Mouse (Mus musculus) MEL (cell line): ENCODE measurements around the gene Strip1. TPM values are rescaled to one million over a fixed set of nuclear protein-coding genes. Genes with fewer than 3 reads are reported as not detected.

Source experiments
- DNase-seq: peaks from one replicate; pipeline ENCODE4 v3.0.0; 2011; ENCODE audit warnings: low read depth, low spot score
- H3K27ac ChIP-seq: 2 replicates; pipeline ENCODE4 v1.5.1; 2012; ENCODE audit warnings: low read depth, mild to moderate bottlenecking, control low read depth, low read length, moderate library complexity; ENCODE audit not compliant: control insufficient read depth
- H3K27me3 ChIP-seq, 2 experiments: fragments of 150-350 bp in 1 of 2; sonication (generic) in 1 of 2; 2 replicates each; pipeline ENCODE4 v1.6.1; 2012; ENCODE audit warnings: low read length in 2 of 2, mild to moderate bottlenecking in 2 of 2, improper control_type of control experiment in 1 of 2, moderate library complexity in 1 of 2; ENCODE audit not compliant: insufficient read depth in 2 of 2, control insufficient read depth in 1 of 2
- H3K36me3 ChIP-seq, 2 experiments: 2 replicates each; pipeline ENCODE4 v1.6.1; 2012 to 2014; ENCODE audit warnings: low read length in 2 of 2, improper control_type of control experiment in 1 of 2, inconsistent platforms in 1 of 2, mild to moderate bottlenecking in 1 of 2; ENCODE audit not compliant: insufficient read depth in 2 of 2, control insufficient read depth in 1 of 2
- H3K4me1 ChIP-seq, 2 experiments: fragments of 150-350 bp in 1 of 2; sonication (generic) in 1 of 2; 2 replicates each; pipeline ENCODE4 v1.6.1; 2012; ENCODE audit warnings: low read length in 2 of 2, improper control_type of control experiment in 1 of 2, mild to moderate bottlenecking in 1 of 2; ENCODE audit not compliant: insufficient read depth in 2 of 2, control insufficient read depth in 1 of 2
- H3K4me3 ChIP-seq, 2 experiments: fragments of 150-350 bp in 1 of 2; sonication (generic) in 1 of 2; 2 replicates each; pipeline ENCODE4 v1.5.1; 2012; ENCODE audit warnings: low read depth in 2 of 2, low read length in 2 of 2, mild to moderate bottlenecking in 2 of 2, moderate library complexity in 2 of 2, control low read depth in 1 of 2, improper control_type of control experiment in 1 of 2; ENCODE audit not compliant: control insufficient read depth in 1 of 2, insufficient read depth in 1 of 2
- H3K79me2 ChIP-seq: 2 replicates; pipeline ENCODE4 v1.6.1; 2012; ENCODE audit warnings: mild to moderate bottlenecking, low read length, moderate library complexity; ENCODE audit not compliant: control insufficient read depth, poor library complexity, insufficient read depth
- H3K9ac ChIP-seq: 2 replicates; pipeline ENCODE4 v1.6.1; 2012; ENCODE audit warnings: low read depth, mild to moderate bottlenecking, control low read depth, low read length, moderate library complexity; ENCODE audit not compliant: control insufficient read depth, poor library complexity, severe bottlenecking
- H3K9me3 ChIP-seq: fragments of 150-350 bp; sonication (generic); replicated peaks from 2 replicates; pipeline ENCODE4 v1.6.1; 2012; ENCODE audit warnings: mild to moderate bottlenecking, low read length, improper control_type of control experiment, moderate library complexity; ENCODE audit not compliant: insufficient read depth
- CHD2 ChIP-seq: IDR thresholded peaks from 2 replicates; pipeline ENCODE4 v1.6.1; 2011; ENCODE audit warnings: low read length, improper control_type of control experiment
- CTCF ChIP-seq, 3 experiments: IDR thresholded peaks in 2 of 3; conservative IDR thresholded peaks in 1 of 3; 2 replicates each; pipeline ENCODE4 v1.5.1; 2011 to 2012; ENCODE audit warnings: low read length in 3 of 3, low read depth in 2 of 3, mild to moderate bottlenecking in 2 of 3, improper control_type of control experiment in 1 of 3, inconsistent platforms in 1 of 3, mixed read lengths in 1 of 3, moderate library complexity in 1 of 3; ENCODE audit not compliant: control insufficient read depth in 1 of 3, insufficient read depth in 1 of 3, poor library complexity in 1 of 3, severe bottlenecking in 1 of 3
- E2F4 ChIP-seq: IDR thresholded peaks from 2 replicates; pipeline ENCODE4 v1.6.1; 2011; ENCODE audit warnings: low read depth, low read length, improper control_type of control experiment, borderline replicate concordance
- EP300 ChIP-seq, 2 experiments: IDR thresholded peaks; 2 replicates each; pipeline ENCODE4 v1.6.1; 2011; ENCODE audit warnings: improper control_type of control experiment in 2 of 2, low read length in 2 of 2, low read depth in 1 of 2, mild to moderate bottlenecking in 1 of 2
- ETS1 ChIP-seq: IDR thresholded peaks from 2 replicates; pipeline ENCODE4 v1.6.1; 2012; ENCODE audit warnings: low read depth, mild to moderate bottlenecking, inconsistent platforms, low read length, improper control_type of control experiment, moderate library complexity
- HCFC1 ChIP-seq: IDR thresholded peaks from 2 replicates; pipeline ENCODE4 v1.6.1; 2012; ENCODE audit warnings: low read depth, mild to moderate bottlenecking, inconsistent platforms, low read length, improper control_type of control experiment, moderate library complexity
- JUND ChIP-seq: IDR thresholded peaks from 2 replicates; pipeline ENCODE4 v1.6.1; 2011; ENCODE audit warnings: low read depth, mild to moderate bottlenecking, improper control_type of control experiment, low read length
- KAT2A ChIP-seq: conservative IDR thresholded peaks from 2 replicates; pipeline ENCODE4 v1.6.1; 2012; ENCODE audit warnings: low read depth, low read length, improper control_type of control experiment, inconsistent platforms
- MAFK ChIP-seq: IDR thresholded peaks from 2 replicates; pipeline ENCODE4 v1.6.1; 2011; ENCODE audit warnings: low read depth, mild to moderate bottlenecking, low read length, improper control_type of control experiment, borderline replicate concordance
- MAZ ChIP-seq: IDR thresholded peaks from 2 replicates; pipeline ENCODE4 v1.6.1; 2012; ENCODE audit warnings: low read depth, mild to moderate bottlenecking, inconsistent platforms, low read length, improper control_type of control experiment
- MEF2A ChIP-seq: IDR thresholded peaks from 2 replicates; pipeline ENCODE4 v1.6.1; 2014; ENCODE audit warnings: low read depth, mild to moderate bottlenecking, inconsistent platforms, low read length, improper control_type of control experiment; ENCODE audit not compliant: poor library complexity, insufficient replicate concordance, severe bottlenecking; ENCODE audit errors: extremely low read depth
- MYB ChIP-seq: IDR thresholded peaks from 2 replicates; pipeline ENCODE4 v1.6.1; 2011; ENCODE audit warnings: mild to moderate bottlenecking, low read depth, low read length, improper control_type of control experiment
- MYC ChIP-seq: IDR thresholded peaks from 2 replicates; pipeline ENCODE4 v1.6.1; 2011; ENCODE audit warnings: low read depth, mild to moderate bottlenecking, low read length, improper control_type of control experiment, moderate library complexity
- NRF1 ChIP-seq: IDR thresholded peaks from 2 replicates; pipeline ENCODE4 v1.6.1; 2014; ENCODE audit warnings: low read depth, mild to moderate bottlenecking, inconsistent platforms, low read length, improper control_type of control experiment, moderate library complexity; ENCODE audit not compliant: poor library complexity, insufficient read depth, severe bottlenecking
- POLR2AphosphoS2 ChIP-seq: IDR thresholded peaks from 2 replicates; pipeline ENCODE4 v1.6.1; 2011; ENCODE audit warnings: low read length, improper control_type of control experiment
- RAD21 ChIP-seq: IDR thresholded peaks from 2 replicates; pipeline ENCODE4 v1.6.1; 2011; ENCODE audit warnings: mild to moderate bottlenecking, low read depth, low read length, improper control_type of control experiment
- TBP ChIP-seq: IDR thresholded peaks from 2 replicates; pipeline ENCODE4 v1.8.0; 2011; ENCODE audit warnings: low read depth, low read length, improper control_type of control experiment
- UBTF ChIP-seq: IDR thresholded peaks from 2 replicates; pipeline ENCODE4 v1.6.1; 2012; ENCODE audit warnings: low read depth, mild to moderate bottlenecking, inconsistent platforms, low read length, improper control_type of control experiment, moderate library complexity, borderline replicate concordance; ENCODE audit not compliant: insufficient read depth
- USF1 ChIP-seq: IDR thresholded peaks from 2 replicates; pipeline ENCODE4 v1.6.1; 2014; ENCODE audit warnings: low read depth, mild to moderate bottlenecking, inconsistent platforms, low read length, improper control_type of control experiment, moderate library complexity
- USF2 ChIP-seq, 2 experiments: IDR thresholded peaks; 2 replicates each; pipeline ENCODE4 v1.6.1; 2011 to 2012; ENCODE audit warnings: improper control_type of control experiment in 2 of 2, low read length in 2 of 2, borderline replicate concordance in 1 of 2, inconsistent platforms in 1 of 2, low read depth in 1 of 2, mild to moderate bottlenecking in 1 of 2; ENCODE audit not compliant: insufficient read depth in 1 of 2
- ZMIZ1 ChIP-seq: IDR thresholded peaks from 2 replicates; pipeline ENCODE4 v1.6.1; 2012; ENCODE audit warnings: low read depth, mild to moderate bottlenecking, inconsistent platforms, low read length, improper control_type of control experiment, moderate library complexity
- polyA plus RNA-seq, 2 experiments: library from polyadenylated mRNA; stranded (reverse) in 1 of 2; unstranded in 1 of 2; fragments of >175 nt in 1 of 2; fragments of >200 nt in 1 of 2; gene quantifications; 2 replicates each; pipeline versions ENCODE4 v1.2.1 to v1.2.4; 2012; ENCODE audit warnings: low replicate concordance in 2 of 2, low read depth in 1 of 2; ENCODE audit not compliant: insufficient read length in 2 of 2, insufficient read depth in 1 of 2, missing spikeins in 1 of 2
- total RNA-seq: library from RNA; depleted of rRNA; stranded (reverse); fragments of 300-350 nt; gene quantifications from 2 replicates; pipeline ENCODE4 v1.2.3, GENCODE M21; 2012

The Strip1 gene
- total and polyA plus RNA-seq, 3 experiments = 19.8 to 32.9 TPM; not detected in 1

DNA sequence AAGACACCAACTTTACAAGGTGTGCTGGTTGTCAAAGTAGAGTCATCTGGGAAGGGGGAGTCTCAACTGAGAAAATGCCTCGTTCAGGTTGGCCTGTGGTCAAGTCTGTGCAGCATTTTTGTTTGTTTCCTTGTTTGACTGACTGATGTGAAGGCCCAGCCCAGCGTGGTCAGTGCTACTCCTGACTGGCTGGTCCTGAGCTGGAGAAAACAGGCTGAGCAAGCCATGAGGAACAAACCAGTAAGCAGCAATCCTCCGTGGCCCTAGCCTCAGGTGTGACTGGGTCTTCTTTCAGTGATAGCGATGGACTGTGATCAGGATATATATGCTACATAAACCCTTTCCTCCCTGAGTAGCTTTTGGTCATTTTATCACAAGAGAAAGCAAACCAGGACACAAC is 25.4 kb upstream of the Strip1 start:
- Histone ChIP-seq H3K79me2 (no peaks in the 10 kb centered on the region), H3K4me1 (no peaks in the 10 kb centered on the region), H3K27ac (no peak overlapping the region), H3K4me3 (no peak overlapping the region), H3K36me3 (peaks cover 0 to 6% of the 10 kb centered on the region in 2 experiments; a peak in 2 of 4 replicates), H3K9ac (no peak overlapping the region), H3K9me3 (no peaks in the 10 kb centered on the region), H3K27me3 (no peaks in the 10 kb centered on the region)
- TF ChIP-seq E2F4 (no peak), CTCF (IDR thresholded peaks at IDR 0.05 in 2 of 3, conservative IDR thresholded peaks at IDR 0.05 in 1 of 3; ENCODE audit: control insufficient read depth in 1 of 3, insufficient read depth in 1 of 3, low read depth in 2 of 3, low read length in 3 of 3, poor library complexity in 1 of 3, severe bottlenecking in 1 of 3) (no peak), KAT2A (no peak), MYC (no peak), ZMIZ1 (peak; percentile 67; the same call in 1 of the 2 replicates), RAD21 (no peak), TBP (no peak)
- DNase-seq = no peak

DNA sequence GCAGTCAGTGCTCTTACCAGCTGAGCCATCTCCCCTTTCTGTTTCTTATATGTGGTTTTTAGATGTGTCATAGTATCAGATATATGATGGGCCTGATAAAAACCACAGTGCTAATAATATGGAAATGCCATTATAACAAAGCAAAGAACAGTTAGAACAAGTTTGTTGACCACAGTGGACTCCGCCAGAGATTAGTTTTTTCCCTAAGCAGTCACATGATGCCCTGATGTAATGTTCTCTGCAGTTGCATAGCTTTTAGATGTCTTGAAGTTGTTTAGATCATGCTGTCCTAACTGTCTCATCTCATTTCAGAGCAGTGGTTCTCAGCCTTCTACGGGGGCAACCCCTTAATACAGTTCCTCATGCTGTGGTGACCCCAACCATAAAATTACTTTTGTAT is 24.7 kb upstream of the Strip1 start:
- Histone ChIP-seq H3K9ac (no peak overlapping the region), H3K27me3 (no peaks in the 10 kb centered on the region), H3K27ac (no peak overlapping the region), H3K4me3 (no peak overlapping the region), H3K9me3 (no peaks in the 10 kb centered on the region), H3K4me1 (no peaks in the 10 kb centered on the region), H3K79me2 (no peaks in the 10 kb centered on the region), H3K36me3 (peaks cover 0 to 3% of the 10 kb centered on the region in 2 experiments; a peak in 2 of 4 replicates)
- peak; percentile 19 for DNase-seq
- no peak for TF ChIP-seq TBP
- peak; percentile 86 for TF ChIP-seq USF1
- TF ChIP-seq RAD21 = no peak
- peak in 1 of 2 experiments; percentile 46; a peak in 1 of 4 replicates for TF ChIP-seq USF2 (IDR thresholded peaks at IDR 0.05; ENCODE audit: borderline replicate concordance in 1 of 2, insufficient read depth in 1 of 2, low read depth in 1 of 2, low read length in 2 of 2)
- peak in 1 of 2 experiments; percentile 9; a peak in 1 of 4 replicates for TF ChIP-seq EP300 (IDR thresholded peaks at IDR 0.05; ENCODE audit: low read depth in 1 of 2, low read length in 2 of 2)

DNA sequence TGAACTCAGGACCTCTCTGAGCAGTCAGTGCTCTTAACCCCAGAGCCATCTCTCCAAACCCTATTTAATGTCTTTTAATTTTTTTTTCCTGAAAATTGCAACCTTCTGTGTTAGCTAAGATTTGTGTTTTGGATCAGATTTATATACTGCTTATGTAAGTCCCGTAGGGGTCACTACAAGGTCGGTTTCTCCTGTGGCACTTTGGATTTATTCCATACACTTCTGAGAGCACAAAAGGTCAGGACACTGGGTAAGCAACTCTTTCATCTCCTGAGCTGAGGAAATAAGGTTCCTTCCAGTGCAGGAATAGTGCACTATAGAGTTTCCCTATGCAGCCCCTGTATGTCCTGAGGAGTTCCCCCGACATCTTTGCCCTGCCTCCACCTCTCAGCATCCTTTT is 24.0 kb upstream of the Strip1 start:
- Histone ChIP-seq H3K9me3 (no peaks in the 10 kb centered on the region), H3K79me2 (no peaks in the 10 kb centered on the region), H3K4me3 (no peak overlapping the region), H3K4me1 (no peaks in the 10 kb centered on the region), H3K36me3 (no peaks in the 10 kb centered on the region), H3K27me3 (no peaks in the 10 kb centered on the region), H3K27ac (no peak overlapping the region)
- no peak for DNase-seq
- TF ChIP-seq CHD2 = no peak
- no peak for TF ChIP-seq KAT2A
- no peak for TF ChIP-seq JUND
- TF ChIP-seq MAFK = no peak
- TF ChIP-seq POLR2AphosphoS2 = no peak
- no peak for TF ChIP-seq MYC
- no peak for TF ChIP-seq HCFC1
- TF ChIP-seq NRF1 = no peak
- no peak for TF ChIP-seq UBTF
- no peak for TF ChIP-seq TBP
- TF ChIP-seq ETS1 = no peak
- no peak for TF ChIP-seq MAZ
- no peak for TF ChIP-seq RAD21
- no peak for TF ChIP-seq MEF2A
- no peak for TF ChIP-seq MYB
- TF ChIP-seq, all 39 proteins: peak for 0
- H3K9ac ChIP-seq = no peak overlapping the region
